Mouse (Mus musculus) limb, embryonic 14.5 days (tissue): Measurements from ENCODE around the gene Fam169b. TPM values are rescaled to one million over a fixed set of nuclear protein-coding genes. Genes with fewer than 3 reads are reported as not detected.
A peak's percentile ranks its signal among the peaks of the same experiment; 100 is the strongest.

ENCODE experiments used
- ATAC-seq: fragments of 200-750 bp; cut with Nextera tagmentation; 2 replicates; pipeline ENCODE4 v1.8.0; 2017; ENCODE audit warnings: low read depth, moderate number of reproducible peaks, moderate TSS enrichment; ENCODE audit not compliant: low FRiP score
- DNase-seq: peaks from one replicate; pipeline ENCODE4 v3.0.0-alpha.2; 2015; ENCODE audit warnings: low spot score
- H3K27ac ChIP-seq: fragments of 300-500 bp; sonication (generic); replicated peaks from 2 replicates; pipeline ENCODE4 v1.5.1; 2014; ENCODE audit warnings: low read depth, mild to moderate bottlenecking, low read length, moderate library complexity, mixed read lengths
- H3K27me3 ChIP-seq: fragments of 300-500 bp; sonication (generic); 2 replicates; pipeline ENCODE4 v1.6.1; 2014; ENCODE audit warnings: low read length, mixed read lengths; ENCODE audit not compliant: control insufficient read depth, insufficient read depth
- H3K36me3 ChIP-seq: fragments of 300-500 bp; sonication (generic); 2 replicates; pipeline ENCODE4 v1.6.1; 2014; ENCODE audit warnings: mild to moderate bottlenecking, low read length, moderate library complexity, mixed read lengths; ENCODE audit not compliant: control insufficient read depth, insufficient read depth
- H3K4me1 ChIP-seq: fragments of 300-500 bp; sonication (generic); 2 replicates; pipeline ENCODE4 v1.6.1; 2014; ENCODE audit warnings: antibody characterized with exemption, low read length, mixed read lengths; ENCODE audit not compliant: control insufficient read depth, insufficient read depth
- H3K4me2 ChIP-seq: fragments of 300-500 bp; sonication (generic); replicated peaks from 2 replicates; pipeline ENCODE4 v1.6.1; 2014; ENCODE audit warnings: low read depth, mild to moderate bottlenecking, low read length, moderate library complexity; ENCODE audit not compliant: severe bottlenecking
- H3K4me3 ChIP-seq: fragments of 300-500 bp; sonication (generic); replicated peaks from 2 replicates; pipeline ENCODE4 v1.5.1; 2014; ENCODE audit warnings: low read length
- H3K9ac ChIP-seq: fragments of 300-500 bp; sonication (generic); 2 replicates; pipeline ENCODE4 v1.6.1; 2014; ENCODE audit warnings: mild to moderate bottlenecking, low read depth, low read length, moderate library complexity; ENCODE audit not compliant: severe bottlenecking
- H3K9me3 ChIP-seq: fragments of 300-500 bp; sonication (generic); 2 replicates; pipeline ENCODE4 v1.6.1; 2016; ENCODE audit warnings: low read length; ENCODE audit not compliant: control insufficient read depth
- POLR2A ChIP-seq: fragments of 200-500 bp; IDR thresholded peaks from 2 replicates; pipeline ENCODE4 v1.8.0; 2012; ENCODE audit warnings: inconsistent platforms, mild to moderate bottlenecking, moderate library complexity, borderline replicate concordance; ENCODE audit not compliant: insufficient read depth, insufficient read length; ENCODE audit errors: extremely low read depth
- WGBS: fragments of 180-500 bp; shearing (Covaris S2); extraction: QIAGEN DNeasy Blood & Tissue Kit; methylation state at CpG from one replicate; pipeline ENCODE4 v1.1.7; 2014; 5-methylcytosine and 5-hydroxymethylcytosine counted together
- polyA plus RNA-seq, 2 experiments: library from polyadenylated mRNA; depleted of rRNA in 1 of 2; stranded (reverse) in 1 of 2; unstranded in 1 of 2; fragments of >200 nt; fragmentation: Nextera tagmentation in 1 of 2; extraction: Ambion mirVana in 1 of 2; gene quantifications; 2 replicates each; pipeline versions ENCODE4 v1.2.1 to v1.2.3; 2012 to 2014

The Fam169b gene
- polyA plus RNA-seq, 2 experiments = 1.0 to 1.9 TPM

DNA sequence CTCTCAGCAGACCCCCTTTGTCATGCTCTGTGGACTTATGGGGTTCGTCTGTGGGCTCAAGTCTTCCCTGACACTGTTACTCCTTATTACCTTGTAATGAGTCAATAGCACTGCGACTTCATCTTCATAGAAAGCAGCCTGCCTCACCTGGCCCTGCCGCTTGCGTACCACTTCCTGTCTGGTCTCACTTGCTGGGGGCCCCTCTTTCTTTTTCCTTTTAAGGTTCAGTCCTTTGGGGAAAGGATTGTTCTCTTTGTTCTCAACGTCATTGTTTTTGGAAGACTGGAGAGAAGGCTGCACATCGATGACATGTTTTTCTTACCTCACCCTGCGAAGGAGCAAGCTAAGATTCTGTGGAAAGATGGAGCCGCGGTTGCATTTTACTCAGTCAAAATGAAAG, 55.4 kb downstream of the Fam169b start:
- H3K9me3 ChIP-seq = no peaks in the 10 kb centered on the region
- H3K27ac ChIP-seq = no peak overlapping the region
- 86% methylated on average over 9 of the region's 9 CpGs for WGBS
- H3K4me1 ChIP-seq = peaks cover 4% of the 10 kb centered on the region; the same call in 1 of the 2 replicates
- H3K4me3 ChIP-seq = no peak overlapping the region
- TF ChIP-seq POLR2A = no peak
- no peak overlapping the region for H3K4me2 ChIP-seq
- no peaks in the 10 kb centered on the region for H3K27me3 ChIP-seq
- ATAC-seq (no peak), DNase-seq (no peak)
- no peaks in the 10 kb centered on the region for H3K36me3 ChIP-seq
- no peak overlapping the region for H3K9ac ChIP-seq

GRCm38 (mm10) chr7:68332799-68333198, 59.2 kb downstream of the Fam169b start:
- no peak overlapping the region for H3K9ac ChIP-seq
- peaks cover 4% of the 10 kb centered on the region; the same call in 1 of the 2 replicates for H3K4me1 ChIP-seq
- no peaks in the 10 kb centered on the region for H3K9me3 ChIP-seq
- no peak overlapping the region for H3K27ac ChIP-seq
- no peaks in the 10 kb centered on the region for H3K27me3 ChIP-seq
- H3K4me2 ChIP-seq = no peak overlapping the region
- no peak for TF ChIP-seq POLR2A
- ATAC-seq (no peak), DNase-seq (no peak)
- no peaks in the 10 kb centered on the region for H3K36me3 ChIP-seq
- 92% methylated on average over 6 of the region's 6 CpGs for WGBS
- H3K4me3 ChIP-seq = no peak overlapping the region

- ATAC-seq (0 out of 2 replicates have a peak, but pooled peaks have one; percentile 44), DNase-seq (peak; percentile 39)
- H3K4me2 ChIP-seq = no peak overlapping the region
- no peaks in the 10 kb centered on the region for H3K27me3 ChIP-seq
- H3K4me1 ChIP-seq = peaks cover 6% of the 10 kb centered on the region; the same call in 1 of the 2 replicates
- no peak overlapping the region for H3K4me3 ChIP-seq
- TF ChIP-seq POLR2A = no peak
- no peaks in the 10 kb centered on the region for H3K36me3 ChIP-seq
- WGBS = 67% methylated on average over 8 of the region's 8 CpGs
- no peaks in the 10 kb centered on the region for H3K9me3 ChIP-seq
- no peak overlapping the region for H3K9ac ChIP-seq
- no peak overlapping the region for H3K27ac ChIP-seq
Measured at GRCm38 (mm10) chr7:68337080-68337781, 63.6 kb downstream of the Fam169b start.

DNA sequence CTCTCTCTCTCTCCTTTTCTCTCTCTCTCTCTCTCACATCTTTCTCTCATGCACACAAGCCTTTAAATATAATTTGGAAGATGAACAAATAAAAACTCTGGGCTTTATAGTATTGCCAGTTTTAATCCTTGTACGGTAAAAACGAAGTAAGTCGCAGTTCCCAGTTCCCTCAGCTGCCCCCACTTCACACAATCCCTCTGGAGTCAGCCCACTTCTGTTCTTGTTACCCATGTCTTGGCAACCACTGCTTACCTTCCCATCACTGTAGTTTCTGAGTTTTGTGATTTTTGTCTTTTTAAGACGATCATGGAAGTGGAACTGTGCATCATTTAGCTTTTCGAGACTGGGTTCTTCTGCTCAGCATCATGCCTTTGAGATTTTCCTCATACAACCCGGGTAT, 65.0 kb downstream of the Fam169b start:
- Histone ChIP-seq H3K27me3 (no peaks in the 10 kb centered on the region), H3K9me3 (no peaks in the 10 kb centered on the region), H3K27ac (no peak overlapping the region), H3K4me2 (no peak overlapping the region), H3K9ac (no peak overlapping the region), H3K36me3 (no peaks in the 10 kb centered on the region), H3K4me1 (peaks cover 6% of the 10 kb centered on the region; the same call in 1 of the 2 replicates), H3K4me3 (no peak overlapping the region)
- WGBS = 87% methylated on average over 6 of the region's 6 CpGs
- no peak for ATAC-seq
- DNase-seq = no peak
- TF ChIP-seq POLR2A = no peak

GRCm38 (mm10) chr7:68344561-68344960, 70.9 kb downstream of the Fam169b start:
- H3K4me2 ChIP-seq = no peak overlapping the region
- WGBS = 52% methylated on average over 5 of the region's 5 CpGs
- no peaks in the 10 kb centered on the region for H3K36me3 ChIP-seq
- no peak overlapping the region for H3K4me3 ChIP-seq
- no peaks in the 10 kb centered on the region for H3K27me3 ChIP-seq
- no peak overlapping the region for H3K27ac ChIP-seq
- TF ChIP-seq POLR2A = no peak
- DNase-seq = no peak
- ATAC-seq = no peak
- no peaks in the 10 kb centered on the region for H3K9me3 ChIP-seq
- H3K4me1 ChIP-seq = no peaks in the 10 kb centered on the region
- no peak overlapping the region for H3K9ac ChIP-seq
